Mouse (Mus musculus) thymus, postnatal 10 days (tissue): Measurements from ENCODE around the gene Atp5mpl.

Experiments used
- DNase-seq, 2 experiments: peaks; one replicate each; pipeline ENCODE4 v3.0.0; 2021; ENCODE audit warnings: low spot score in 2 of 2

Gene Atp5mpl

DNA sequence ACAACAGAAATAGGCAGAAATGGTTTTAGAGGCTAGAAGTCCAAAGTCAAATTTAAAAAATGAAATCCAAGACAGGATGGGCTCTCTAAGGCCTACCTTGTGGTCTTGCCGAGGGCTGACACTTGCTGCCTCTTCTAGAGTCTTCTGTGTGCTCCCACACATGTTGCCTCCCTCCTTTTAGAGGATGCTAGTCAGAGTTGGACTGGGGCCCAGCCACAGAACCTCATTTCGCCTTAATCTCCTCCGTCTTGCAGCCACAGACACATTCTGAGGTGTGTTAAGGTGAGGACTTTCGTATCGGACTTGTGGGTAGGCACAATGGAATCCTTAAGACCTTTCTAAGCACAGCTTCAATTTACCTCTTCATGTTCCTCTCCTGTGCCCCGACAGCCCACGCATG, 54.0 kb downstream of the Atp5mpl start:
- no peak for DNase-seq

DNA sequence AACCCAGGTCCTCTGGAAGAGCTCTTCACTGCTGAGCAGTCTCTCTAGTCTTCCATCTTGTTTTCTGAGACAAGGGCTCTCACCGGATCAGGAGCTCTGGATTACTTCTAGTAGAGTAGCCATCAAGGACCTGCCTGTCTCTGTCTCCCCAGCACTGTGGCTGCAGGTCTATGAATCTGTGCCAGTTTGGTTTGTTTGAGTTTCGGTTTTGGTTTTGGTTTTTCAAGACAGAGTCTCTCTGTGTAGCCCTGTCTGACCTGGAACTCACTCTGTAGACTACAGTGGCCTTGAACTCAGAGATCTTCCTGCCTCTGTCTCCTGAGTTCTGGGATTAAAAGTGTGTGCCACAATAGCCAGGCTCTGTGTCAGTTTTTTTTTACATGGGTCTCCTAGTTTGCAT, 55.0 kb downstream of the Atp5mpl start:
- no peak for DNase-seq
